Mouse (Mus musculus): ENCODE measurements around the gene Lrrc23.

- TF ChIP-seq CTCF (IDR thresholded peaks at IDR 0.05) (no peak), POLR2A (IDR thresholded peaks at IDR 0.05; ENCODE audit: insufficient read depth, low read depth, low read length) (no peak), EP300 (IDR thresholded peaks at IDR 0.05; ENCODE audit: insufficient read depth, low read depth, low read length) (no peak)
These were observed 2.9 kb upstream of the Lrrc23 start for GRCm38 (mm10) chr6:124782436-124782835.

Data from heart, adult 2 months (tissue).